Mouse (Mus musculus) bone marrow, adult 2 months (tissue): Measurements from ENCODE around the gene Tbc1d5. TPM values are rescaled to one million over a fixed set of nuclear protein-coding genes. Genes with fewer than 3 reads are reported as not detected.
A peak's percentile ranks its signal among the peaks of the same experiment; 100 is the strongest.

Experiments used
- H3K27ac ChIP-seq: fragments of 200-500 bp; 2 replicates; pipeline ENCODE4 v1.5.1; 2012; ENCODE audit warnings: low read depth, mild to moderate bottlenecking, control low read depth, inconsistent platforms, low read length; ENCODE audit not compliant: control insufficient read depth, poor library complexity, insufficient read depth
- H3K4me1 ChIP-seq: fragments of 200-500 bp; 2 replicates; pipeline ENCODE4 v1.6.1; 2011; ENCODE audit warnings: low read length; ENCODE audit not compliant: control insufficient read depth, insufficient read depth
- H3K4me3 ChIP-seq: fragments of 200-500 bp; replicated peaks from 2 replicates; pipeline ENCODE3; 2011; ENCODE audit warnings: mild to moderate bottlenecking, low read depth, low read length, control low read depth; ENCODE audit not compliant: control insufficient read depth
- CTCF ChIP-seq: fragments of 200-500 bp; IDR thresholded peaks from 2 replicates; pipeline ENCODE4 v1.5.1; 2011; ENCODE audit warnings: low read length, control low read depth; ENCODE audit not compliant: control insufficient read depth, insufficient read depth
- POLR2A ChIP-seq: fragments of 200-500 bp; IDR thresholded peaks from 2 replicates; pipeline ENCODE4 v1.6.1; 2011; ENCODE audit warnings: low read depth, mild to moderate bottlenecking, control low read depth, low read length, borderline replicate concordance; ENCODE audit not compliant: control insufficient read depth
- WGBS: fragments of 180-500 bp; shearing (Covaris S2); methylation state at CpG from one replicate; pipeline ENCODE4 v1.1.7; 2018; 5-methylcytosine and 5-hydroxymethylcytosine counted together
- polyA plus RNA-seq: library from polyadenylated mRNA; stranded (reverse); fragments of >200 nt; gene quantifications from 2 replicates; pipeline ENCODE4 v1.2.4, GENCODE M21; 2011; ENCODE audit warnings: low replicate concordance; ENCODE audit not compliant: missing spikeins, insufficient read depth, insufficient read length

The Tbc1d5 gene
- polyA plus RNA-seq, 1 experiment = 9.0 TPM

- Histone ChIP-seq H3K4me3 (no peak overlapping the region), H3K4me1 (no peaks in the 10 kb centered on the region; the same call in 1 of the 2 replicates), H3K27ac (no peak overlapping the region)
- 60% methylated on average over 1 of the region's 1 CpGs for WGBS
- TF ChIP-seq POLR2A = no peak
- TF ChIP-seq CTCF = no peak
Measured at GRCm38 (mm10) chr17:51040861-51041260, 138.3 kb downstream of the Tbc1d5 start.

GRCm38 (mm10) chr17:51023227-51023626, 155.9 kb downstream of the Tbc1d5 start:
- H3K27ac ChIP-seq = no peak overlapping the region
- WGBS = 91% methylated on average over 5 of the region's 5 CpGs
- TF ChIP-seq POLR2A (no peak), CTCF (no peak)
- no peaks in the 10 kb centered on the region for H3K4me1 ChIP-seq
- H3K4me3 ChIP-seq = no peak overlapping the region

GRCm38 (mm10) chr17:51016384-51016783, 162.8 kb downstream of the Tbc1d5 start:
- WGBS = 27% methylated on average over 2 of the region's 2 CpGs
- Histone ChIP-seq H3K4me1 (no peaks in the 10 kb centered on the region; the same call in 1 of the 2 replicates), H3K4me3 (no peak overlapping the region), H3K27ac (no peak overlapping the region)
- TF ChIP-seq POLR2A (no peak), CTCF (no peak)

GRCm38 (mm10) chr17:51013908-51014307, 165.2 kb downstream of the Tbc1d5 start:
- TF ChIP-seq CTCF = no peak
- no peak for TF ChIP-seq POLR2A
- H3K27ac ChIP-seq = no peak overlapping the region
- no peaks in the 10 kb centered on the region; the same call in 1 of the 2 replicates for H3K4me1 ChIP-seq
- no peak overlapping the region for H3K4me3 ChIP-seq

GRCm38 (mm10) chr17:51003179-51003578, 176.0 kb downstream of the Tbc1d5 start:
- no peak overlapping the region for H3K4me3 ChIP-seq
- H3K27ac ChIP-seq = no peak overlapping the region
- TF ChIP-seq POLR2A = no peak
- no peak for TF ChIP-seq CTCF
- no peaks in the 10 kb centered on the region for H3K4me1 ChIP-seq

- TF ChIP-seq POLR2A (no peak), CTCF (no peak)
- 43% methylated on average over 1 of the region's 1 CpGs for WGBS
- Histone ChIP-seq H3K4me3 (no peak overlapping the region), H3K4me1 (no peaks in the 10 kb centered on the region; the same call in 1 of the 2 replicates), H3K27ac (no peak overlapping the region)
Measured at GRCm38 (mm10) chr17:50998216-50998615, 180.9 kb downstream of the Tbc1d5 start.

- Histone ChIP-seq H3K4me3 (no peak overlapping the region), H3K4me1 (no peaks in the 10 kb centered on the region; the same call in 1 of the 2 replicates), H3K27ac (peak overlapping the region; percentile 54; the same call in 1 of the 2 replicates)
- no peak for TF ChIP-seq POLR2A
- no peak for TF ChIP-seq CTCF
- 28% methylated on average over 3 of the region's 3 CpGs for WGBS
Measured at GRCm38 (mm10) chr17:50993294-50993993, 185.7 kb downstream of the Tbc1d5 start.

- no peak overlapping the region for H3K4me3 ChIP-seq
- no peak overlapping the region for H3K27ac ChIP-seq
- 81% methylated on average over 2 of the region's 2 CpGs for WGBS
- TF ChIP-seq CTCF = no peak
- no peak for TF ChIP-seq POLR2A
- no peaks in the 10 kb centered on the region; the same call in 1 of the 2 replicates for H3K4me1 ChIP-seq
Measured at GRCm38 (mm10) chr17:50990770-50991405, 188.3 kb downstream of the Tbc1d5 start.
